Mouse (Mus musculus) E14TG2a.4 (cell line): ENCODE measurements at regions not wholly inside any gene's neighbourhood (a gene's known extent, or its start where the extent isn't known, plus 50 kb on each side); places are given as distances from the start of the nearest gene placed in this dataset.

Source experiments
- CTCF ChIP-seq: conservative IDR thresholded peaks from 2 replicates; pipeline ENCODE4 v1.5.1; 2014; ENCODE audit warnings: low read length
- NANOG ChIP-seq: IDR thresholded peaks from 2 replicates; pipeline ENCODE4 v1.6.1; 2014; ENCODE audit warnings: borderline replicate concordance, low read length, mixed read lengths
- POU5F1 ChIP-seq: IDR thresholded peaks from 2 replicates; pipeline ENCODE4 v1.6.1; 2014; ENCODE audit warnings: low read length, borderline replicate concordance

DNA sequence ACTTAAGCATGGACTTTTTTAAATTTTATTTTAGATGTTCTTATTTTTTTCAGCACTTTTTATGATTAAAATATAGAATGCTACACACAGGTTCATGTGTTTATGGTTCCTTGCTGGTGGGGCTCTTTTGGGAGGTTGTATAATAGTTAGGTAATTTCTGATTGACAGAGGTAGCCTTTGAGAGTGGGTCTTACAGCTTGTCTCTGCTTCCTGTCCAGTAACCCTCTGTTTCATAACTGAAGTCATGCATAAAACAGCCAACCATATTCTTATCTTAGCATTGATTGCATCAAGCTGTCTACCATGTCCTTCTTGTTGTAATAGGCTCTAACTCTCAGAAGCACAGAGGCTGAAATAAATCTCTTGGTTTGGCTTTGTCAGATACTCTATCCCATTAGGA, 94.7 kb upstream of the Gas2 start:
- TF ChIP-seq CTCF (no peak), NANOG (no peak), POU5F1 (no peak)
